Mouse (Mus musculus): ENCODE data around the gene Rnf220.
A peak's percentile ranks its signal among the peaks of the same experiment; 100 is the strongest.

Gene Rnf220

GRCm38 (mm10) chr4:117330132-117330531, 166.7 kb downstream of the Rnf220 start:
- DNase-seq, result no peak

- DNase-seq, result no peak
These were observed 169.9 kb downstream of the Rnf220 start for GRCm38 (mm10) chr4:117326915-117327314.

GRCm38 (mm10) chr4:117325076-117325475, 171.8 kb downstream of the Rnf220 start:
- DNase-seq, result no peak

GRCm38 (mm10) chr4:117323515-117324344, 173.1 kb downstream of the Rnf220 start:
- DNase-seq, result peak; percentile 50

- no peak for DNase-seq
These were observed 175.8 kb downstream of the Rnf220 start for GRCm38 (mm10) chr4:117321011-117321410.

- DNase-seq, result no peak
These were observed 178.3 kb downstream of the Rnf220 start for GRCm38 (mm10) chr4:117318508-117318907.

- no peak for DNase-seq
These were observed 179.1 kb downstream of the Rnf220 start for GRCm38 (mm10) chr4:117317701-117318190.

GRCm38 (mm10) chr4:117316800-117317199, 180.1 kb downstream of the Rnf220 start:
- DNase-seq, result no peak

GRCm38 (mm10) chr4:117314849-117315500, 181.9 kb downstream of the Rnf220 start:
- no peak for DNase-seq

- DNase-seq, result no peak
These were observed 183.8 kb downstream of the Rnf220 start for GRCm38 (mm10) chr4:117313085-117313424.

- DNase-seq, result no peak
These were observed 184.3 kb downstream of the Rnf220 start for GRCm38 (mm10) chr4:117312416-117313084.

GRCm38 (mm10) chr4:117311891-117312290, 185.0 kb downstream of the Rnf220 start:
- DNase-seq, result no peak

- DNase-seq, result no peak
These were observed 187.4 kb downstream of the Rnf220 start for GRCm38 (mm10) chr4:117309427-117309826.

- no peak for DNase-seq
These were observed 189.6 kb downstream of the Rnf220 start for GRCm38 (mm10) chr4:117307270-117307669.

GRCm38 (mm10) chr4:117305461-117305860, 191.4 kb downstream of the Rnf220 start:
- no peak for DNase-seq

GRCm38 (mm10) chr4:117304239-117305025, 192.4 kb downstream of the Rnf220 start:
- DNase-seq, result no peak

- no peak for DNase-seq
These were observed 193.1 kb downstream of the Rnf220 start for GRCm38 (mm10) chr4:117303581-117304238.

- DNase-seq, result no peak
These were observed 194.6 kb downstream of the Rnf220 start for GRCm38 (mm10) chr4:117302027-117302806.

GRCm38 (mm10) chr4:117299921-117300320, 196.9 kb downstream of the Rnf220 start:
- no peak for DNase-seq

- DNase-seq, result no peak
These were observed 199.0 kb downstream of the Rnf220 start for GRCm38 (mm10) chr4:117297819-117298218.

GRCm38 (mm10) chr4:117296849-117297593, 199.8 kb downstream of the Rnf220 start:
- DNase-seq, result no peak

Measured in kidney, postnatal 14 days (tissue).